Mouse (Mus musculus) stomach, embryonic 15.5 days (tissue): ENCODE measurements around the gene Leap2. TPM values are rescaled to one million over a fixed set of nuclear protein-coding genes. Genes with fewer than 3 reads are reported as not detected.

Experiments used
- ATAC-seq: fragments of 200-750 bp; cut with Nextera tagmentation; 2 replicates; pipeline ENCODE4 v1.8.0; 2017; ENCODE audit warnings: low read depth, moderate number of reproducible peaks, moderate TSS enrichment; ENCODE audit not compliant: insufficient read depth, low FRiP score
- H3K27ac ChIP-seq: fragments of 300-500 bp; sonication (generic); 2 replicates; pipeline ENCODE4 v1.5.1; 2015; ENCODE audit warnings: mild to moderate bottlenecking, inconsistent platforms
- H3K27me3 ChIP-seq: fragments of 300-500 bp; sonication (generic); replicated peaks from 2 replicates; pipeline ENCODE4 v1.6.1; 2015; ENCODE audit warnings: inconsistent platforms
- H3K36me3 ChIP-seq: fragments of 300-500 bp; sonication (generic); 2 replicates; pipeline ENCODE4 v1.6.1; 2015; ENCODE audit warnings: inconsistent platforms
- H3K4me1 ChIP-seq: fragments of 300-500 bp; sonication (generic); 2 replicates; pipeline ENCODE4 v1.6.1; 2015; ENCODE audit warnings: inconsistent platforms
- H3K4me2 ChIP-seq: fragments of 300-500 bp; sonication (generic); 2 replicates; pipeline ENCODE4 v1.6.1; 2015; ENCODE audit warnings: mild to moderate bottlenecking, inconsistent platforms
- H3K4me3 ChIP-seq: fragments of 300-500 bp; sonication (generic); replicated peaks from 2 replicates; pipeline ENCODE4 v1.5.1; 2015; ENCODE audit warnings: inconsistent platforms
- H3K9ac ChIP-seq: fragments of 300-500 bp; sonication (generic); 2 replicates; pipeline ENCODE4 v1.6.1; 2015; ENCODE audit warnings: inconsistent platforms
- H3K9me3 ChIP-seq: fragments of 300-500 bp; sonication (generic); 2 replicates; pipeline ENCODE4 v1.6.1; 2016; ENCODE audit warnings: inconsistent platforms
- WGBS: fragments of 180-500 bp; shearing (Covaris S2); methylation state at CpG from one replicate; pipeline ENCODE4 v1.1.7; 2015; 5-methylcytosine and 5-hydroxymethylcytosine counted together
- microRNA-seq: library from miRNA; unstranded; fragments of <30 nt; microRNA quantifications from one replicate; pipeline ENCODE4, GENCODE M21; 2016
- polyA plus RNA-seq: library from polyadenylated mRNA; unstranded; fragments of >200 nt; fragmentation: Nextera tagmentation; extraction: Ambion mirVana; gene quantifications from 2 replicates; pipeline ENCODE4 v1.2.1, GENCODE M21; 2015

Gene Leap2
- polyA plus RNA-seq, 1 experiment from 2014 or later: 4.1 TPM

DNA sequence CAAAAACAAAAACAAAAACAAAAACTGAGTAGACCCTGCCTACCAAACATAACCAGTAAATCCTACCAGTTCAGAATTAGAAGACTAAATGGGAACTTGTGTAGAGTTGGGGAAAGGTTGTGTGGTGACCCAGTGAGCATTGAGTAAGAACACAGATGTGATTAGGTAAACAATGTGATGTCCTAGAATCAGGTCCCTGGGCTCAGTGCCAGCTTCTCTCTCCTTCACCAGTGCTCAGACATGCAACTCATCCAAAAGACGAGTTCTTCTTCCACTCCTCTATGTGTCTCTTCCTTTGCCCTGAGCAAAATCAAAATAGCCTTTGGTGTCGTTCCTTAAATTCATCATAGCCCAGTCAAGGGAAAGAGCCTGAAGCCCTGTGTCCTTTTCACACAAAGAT, 1.9 kb upstream of the Leap2 start:
- Histone ChIP-seq H3K27me3 (no peaks in the 10 kb centered on the region), H3K4me1 (peaks cover 5% of the 10 kb centered on the region; the same call in 1 of the 2 replicates), H3K9ac (no peak overlapping the region), H3K36me3 (peaks cover 13% of the 10 kb centered on the region), H3K9me3 (no peaks in the 10 kb centered on the region), H3K4me2 (no peak overlapping the region), H3K27ac (no peak overlapping the region), H3K4me3 (no peak overlapping the region)
- no peak for ATAC-seq
- WGBS: 49% methylated on average over 2 of the region's 2 CpGs

DNA sequence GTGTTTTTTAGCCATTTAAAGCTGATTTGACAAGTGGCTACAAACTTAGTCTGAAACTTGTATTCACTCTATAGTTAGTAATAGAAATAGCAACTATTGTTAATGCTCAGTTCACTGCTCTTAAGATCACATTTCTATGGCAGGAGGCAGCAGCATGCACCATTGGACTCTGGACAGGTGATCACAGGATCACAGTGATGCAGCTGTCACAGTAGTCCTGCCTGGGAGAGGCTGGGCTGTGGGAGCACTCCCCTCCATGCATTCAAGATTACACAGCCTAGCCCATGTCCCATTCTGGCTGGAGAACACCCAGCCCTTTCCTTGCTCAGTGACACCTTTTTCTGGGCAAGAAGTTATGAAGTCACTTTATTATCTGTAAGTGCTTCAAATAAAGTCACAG, 4.9 kb downstream of the Leap2 start:
- Histone ChIP-seq H3K4me2 (no peak overlapping the region), H3K27me3 (no peaks in the 10 kb centered on the region), H3K36me3 (peaks cover 39% of the 10 kb centered on the region), H3K9ac (no peak overlapping the region), H3K4me1 (no peaks in the 10 kb centered on the region), H3K9me3 (no peaks in the 10 kb centered on the region), H3K4me3 (no peak overlapping the region), H3K27ac (no peak overlapping the region)
- ATAC-seq: no peak

DNA sequence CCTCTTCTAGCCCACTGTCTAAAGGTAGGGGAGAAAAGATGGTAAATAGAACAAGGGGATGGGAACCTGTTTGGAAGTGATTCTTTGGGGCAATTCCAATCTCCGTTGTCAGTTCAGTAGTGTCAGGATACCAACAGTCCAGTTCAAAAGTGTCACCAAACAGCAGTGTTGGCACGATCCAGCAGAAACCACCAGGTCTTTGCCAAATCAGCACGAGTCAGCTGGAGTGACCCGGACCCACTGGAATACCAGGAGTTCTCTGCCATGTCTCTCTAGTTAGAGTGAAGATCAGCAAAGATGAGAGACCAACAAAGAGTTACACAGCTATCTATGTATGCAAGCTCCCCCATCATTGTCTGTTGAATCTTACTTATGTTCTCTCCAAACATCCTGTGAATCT, 9.1 kb downstream of the Leap2 start:
- no peaks in the 10 kb centered on the region for H3K9me3 ChIP-seq
- no peaks in the 10 kb centered on the region for H3K27me3 ChIP-seq
- 92% methylated on average over 4 of the region's 4 CpGs for WGBS
- H3K36me3 ChIP-seq: peaks cover 60% of the 10 kb centered on the region
- H3K4me2 ChIP-seq: no peak overlapping the region
- H3K4me1 ChIP-seq: no peaks in the 10 kb centered on the region
- H3K4me3 ChIP-seq: no peak overlapping the region
- no peak overlapping the region for H3K9ac ChIP-seq
- ATAC-seq: no peak
- no peak overlapping the region for H3K27ac ChIP-seq

DNA sequence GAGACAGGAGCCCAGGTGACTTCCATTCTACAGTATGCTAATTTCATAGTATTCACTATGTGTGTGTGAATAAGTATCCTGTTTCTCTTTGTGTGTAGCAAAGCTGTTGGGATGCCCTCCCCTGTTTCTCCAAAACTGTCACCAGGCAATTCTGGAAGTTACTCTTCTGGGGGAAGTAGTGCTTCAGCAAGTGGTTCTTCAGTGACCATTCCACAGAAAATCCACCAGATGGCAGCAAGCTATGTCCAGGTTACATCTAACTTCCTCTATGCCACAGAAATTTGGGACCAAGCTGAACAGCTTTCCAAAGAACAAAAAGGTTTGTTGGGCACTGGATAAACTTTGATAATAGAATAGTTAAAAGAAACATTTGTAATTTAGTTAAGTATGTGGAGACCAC, 11.2 kb downstream of the Leap2 start:
- no peaks in the 10 kb centered on the region for H3K27me3 ChIP-seq
- peaks cover 51% of the 10 kb centered on the region for H3K36me3 ChIP-seq
- H3K4me3 ChIP-seq: no peak overlapping the region
- ATAC-seq: no peak
- H3K4me1 ChIP-seq: no peaks in the 10 kb centered on the region
- H3K4me2 ChIP-seq: no peak overlapping the region
- H3K9me3 ChIP-seq: no peaks in the 10 kb centered on the region
- no peak overlapping the region for H3K27ac ChIP-seq
- no peak overlapping the region for H3K9ac ChIP-seq

DNA sequence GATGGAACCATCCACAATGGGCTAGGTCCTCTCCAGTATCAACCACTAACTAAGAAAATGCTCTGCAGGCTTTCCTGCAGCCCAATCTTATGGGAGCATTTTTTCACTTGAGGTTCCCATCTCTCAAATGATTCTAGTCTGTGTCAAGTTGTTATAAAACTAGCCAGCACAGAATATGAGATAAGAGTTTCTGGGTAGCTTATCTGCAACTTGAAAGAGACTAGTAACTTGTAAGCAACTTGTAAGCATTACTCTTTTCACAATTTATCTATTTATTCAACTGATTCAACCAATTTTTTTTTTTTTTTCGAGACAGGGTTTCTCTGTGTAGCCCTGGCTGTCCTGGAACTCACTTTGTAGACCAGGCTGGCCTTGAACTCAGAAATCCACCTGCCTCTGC, 19.3 kb downstream of the Leap2 start:
- Histone ChIP-seq H3K36me3 (peaks cover 47% of the 10 kb centered on the region), H3K9ac (no peak overlapping the region), H3K4me2 (no peak overlapping the region), H3K9me3 (no peaks in the 10 kb centered on the region), H3K4me1 (no peaks in the 10 kb centered on the region), H3K27me3 (no peaks in the 10 kb centered on the region), H3K27ac (no peak overlapping the region), H3K4me3 (no peak overlapping the region)
- no peak for ATAC-seq
- 78% methylated on average over 1 of the region's 1 CpGs for WGBS

DNA sequence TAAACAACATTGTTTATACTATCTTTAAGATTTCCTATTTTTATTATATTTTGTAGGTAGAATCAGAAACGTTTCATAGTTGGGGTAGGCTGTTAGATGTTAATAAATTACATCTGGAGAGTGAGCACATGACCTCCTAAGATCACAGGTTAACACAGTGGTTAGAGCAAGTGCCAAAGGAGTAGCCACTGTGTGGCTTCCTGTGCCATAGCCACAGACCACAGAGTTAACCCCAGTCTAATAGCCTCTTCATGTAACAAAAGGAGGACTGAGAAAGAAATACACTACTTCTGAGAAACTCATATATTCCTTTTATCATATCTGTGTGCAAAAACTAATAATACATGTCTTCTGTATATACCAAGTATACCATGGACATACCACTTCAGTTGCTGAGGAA, 29.1 kb downstream of the Leap2 start:
- Histone ChIP-seq H3K9me3 (no peaks in the 10 kb centered on the region), H3K4me1 (no peaks in the 10 kb centered on the region), H3K27me3 (no peaks in the 10 kb centered on the region), H3K4me3 (no peak overlapping the region), H3K4me2 (no peak overlapping the region), H3K36me3 (peaks cover 31% of the 10 kb centered on the region), H3K27ac (no peak overlapping the region), H3K9ac (no peak overlapping the region)
- no peak for ATAC-seq
- 68% methylated on average over 1 of the region's 1 CpGs for WGBS

DNA sequence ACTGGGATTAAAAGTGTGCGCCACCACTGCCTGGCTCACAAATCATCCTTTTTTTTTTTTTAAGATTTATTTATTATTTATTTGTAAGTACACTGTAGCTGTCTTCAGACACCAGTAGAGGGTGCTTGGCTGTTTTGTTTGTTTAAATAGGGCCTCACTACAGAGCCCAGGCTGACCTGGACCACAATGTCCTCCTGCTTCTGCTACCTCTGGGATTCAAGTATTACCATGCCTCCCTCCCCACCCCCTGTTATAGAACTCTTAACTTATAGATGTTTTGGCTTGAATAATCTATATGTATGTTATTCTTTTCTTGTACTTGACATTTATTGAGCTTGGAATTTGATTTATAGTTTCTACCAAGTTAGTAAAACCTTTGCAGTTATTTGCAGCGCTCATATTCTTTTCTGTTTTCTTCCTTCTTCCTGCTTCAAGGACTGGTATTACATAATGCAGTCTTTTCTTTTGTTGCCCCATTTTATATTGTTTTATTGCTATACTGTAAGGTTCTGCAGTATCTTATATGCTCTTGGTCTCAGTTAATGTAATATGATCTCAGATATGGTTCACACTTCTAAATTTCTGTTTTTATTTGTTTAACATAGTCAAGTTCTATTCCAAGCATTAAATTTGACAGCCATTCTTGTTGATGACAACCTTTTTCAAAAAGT, 39.1 kb downstream of the Leap2 start:
- Histone ChIP-seq H3K27ac (no peak overlapping the region), H3K4me1 (no peaks in the 10 kb centered on the region), H3K36me3 (peaks cover 12% of the 10 kb centered on the region; the same call in 1 of the 2 replicates), H3K9me3 (no peaks in the 10 kb centered on the region), H3K9ac (no peak overlapping the region), H3K4me2 (no peak overlapping the region), H3K4me3 (no peak overlapping the region), H3K27me3 (no peaks in the 10 kb centered on the region)
- 92% methylated on average over 2 of the region's 2 CpGs for WGBS
- no peak for ATAC-seq

DNA sequence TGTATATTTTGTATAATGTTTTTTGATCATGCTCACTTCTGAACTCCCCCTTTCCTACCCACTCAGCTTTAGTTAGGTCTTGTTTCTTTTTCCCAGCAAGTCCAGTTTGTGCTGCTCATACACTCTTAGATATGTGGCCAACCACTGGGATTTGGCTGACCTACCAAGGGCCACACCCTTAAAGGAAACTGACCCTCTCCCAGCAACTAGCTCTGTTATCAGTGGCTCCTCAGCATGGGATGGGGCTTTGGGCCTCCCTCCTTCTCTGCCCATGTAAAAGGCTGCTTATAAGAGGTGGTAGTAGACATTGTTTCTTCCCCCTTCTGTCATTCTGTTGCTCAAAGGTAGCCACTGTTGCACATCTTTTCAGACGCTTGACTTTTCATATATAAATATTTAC, 44.1 kb downstream of the Leap2 start:
- Histone ChIP-seq H3K4me1 (no peaks in the 10 kb centered on the region), H3K27ac (no peak overlapping the region), H3K9ac (no peak overlapping the region), H3K4me3 (no peak overlapping the region), H3K9me3 (no peaks in the 10 kb centered on the region), H3K27me3 (no peaks in the 10 kb centered on the region), H3K4me2 (no peak overlapping the region), H3K36me3 (peaks cover 12% of the 10 kb centered on the region; the same call in 1 of the 2 replicates)
- no peak for ATAC-seq
- 79% methylated on average over 1 of the region's 1 CpGs for WGBS

Small RNA genes within 50 kb of the gene (microRNA-seq; reads per million reads assigned to microRNA genes)
- gene Mir6920: not detected

Other genes with a start within 250 kb of the Leap2 start
- 93.4 and 96.0 TPM in 2 replicates for gene Hspa4, start 122.7 kb downstream of the Leap2 start, polyA plus RNA-seq
- gene Zcchc10, start 98.5 kb downstream of the Leap2 start, polyA plus RNA-seq: 17.4 and 18.1 TPM in 2 replicates
- 44.9 and 54.6 TPM in 2 replicates for gene Aff4, start 72.3 kb downstream of the Leap2 start, polyA plus RNA-seq
- gene Uqcrq, start 7.7 kb upstream of the Leap2 start, polyA plus RNA-seq: 612 and 619 TPM in 2 replicates
- gene Gdf9, start 7.9 kb upstream of the Leap2 start, polyA plus RNA-seq: 1.2 and 1.3 TPM in 2 replicates
- gene Gm10447, start 33.9 kb upstream of the Leap2 start, polyA plus RNA-seq: 0.14 and 0.19 TPM in 2 replicates
- gene Shroom1, start 34.0 kb upstream of the Leap2 start, polyA plus RNA-seq: 1.3 and 1.6 TPM in 2 replicates
- gene Gm9837, start 47.3 kb upstream of the Leap2 start, polyA plus RNA-seq: not detected in 2 replicates
- gene Gm9945, start 57.0 kb upstream of the Leap2 start, polyA plus RNA-seq: not detected in 2 replicates
- gene Sowaha, start 57.1 kb upstream of the Leap2 start, polyA plus RNA-seq: 0.85 and 2.0 TPM in 2 replicates
- gene Sept8, start 96.1 kb upstream of the Leap2 start, polyA plus RNA-seq: 25.3 and 25.4 TPM in 2 replicates
- gene Kif3a, start 144.2 kb upstream of the Leap2 start, polyA plus RNA-seq: 51.0 and 62.6 TPM in 2 replicates
- gene Il4, start 195.5 kb upstream of the Leap2 start, polyA plus RNA-seq: 1.0 and 1.8 TPM in 2 replicates
- gene Il13, start 211.5 kb upstream of the Leap2 start, polyA plus RNA-seq: not detected in 2 replicates